In genomic region chr7:36473532-36473931, GRCm38 (mm10) we compare ENCODE assay signal across 15 mouse cellular contexts.
"Had no signal": no experiment of that assay in that cellular context is flagged by ENCODE, and none has a peak within 500 bp of the region (broad histone marks: within the 10 kb centered on the region; RNA-seq: fewer than 3 reads in every experiment).

No protein-coding gene starts in this region.

- H3K9me3 ChIP-seq: limb, embryonic 13.5 days; midbrain, embryonic 10.5 days; neural tube, embryonic 12.5 days had no signal

- H3K9ac ChIP-seq: limb, embryonic 13.5 days; liver, embryonic 14.5 days; neural tube, embryonic 12.5 days had no signal

- H3K27ac ChIP-seq: limb, embryonic 13.5 days; liver, embryonic 14.5 days; midbrain, embryonic 10.5 days; neural tube, embryonic 12.5 days had no signal

- DNase-seq: kidney, postnatal 14 days; layer of hippocampus, adult 9-11 months; layer of hippocampus, postnatal 36 days; left cerebral cortex, postnatal 4 days; lung, adult 18-20 months; lung, postnatal 4 days; midbrain, embryonic 14.5 days; right cerebral cortex, postnatal 4 days; spleen, adult 18-20 months; thymus, adult 2 months; thymus, postnatal 36 days had no signal

- H3K27me3 ChIP-seq: neural tube, embryonic 12.5 days had no signal

- H3K4me3 ChIP-seq: limb, embryonic 13.5 days; midbrain, embryonic 10.5 days; neural tube, embryonic 12.5 days had no signal

- H3K4me1 ChIP-seq: limb, embryonic 13.5 days; midbrain, embryonic 10.5 days; neural tube, embryonic 12.5 days had no signal

- H3K36me3 ChIP-seq: limb, embryonic 13.5 days; midbrain, embryonic 10.5 days; neural tube, embryonic 12.5 days had no signal

- H3K4me2 ChIP-seq: limb, embryonic 13.5 days; neural tube, embryonic 12.5 days had no signal
